ENCODE assay signal across 8 mouse cellular contexts in genomic region chr9:109094553-109095136, GRCm38 (mm10). TPM values are rescaled to one million over a fixed set of nuclear protein-coding genes. Genes with fewer than 3 reads are reported as not detected.
DNase-seq lines count a peak whose midpoint lies in the region; ATAC-seq and TF ChIP-seq lines count a peak whose summit lies in the region.

No protein-coding gene starts in this region.

- no peak for TF ChIP-seq CTCF in gastrocnemius, adult 2 months (IDR thresholded peaks at IDR 0.05)

- intact Hi-C loops in gastrocnemius, adult 2 months (cut with DNase I), result no loop called here
- intact Hi-C loops in gastrocnemius, postnatal 14 days (cut with DNase I; ENCODE audit: low total_unique reads), result no loop called here
- intact Hi-C loops in left cerebral cortex, postnatal 36 days (cut with DNase I), result loop anchor here (10.0 kb wide), 1 partner anchor 740 kb away; the partner anchor contains the start of gene Nme6

- H3K9ac ChIP-seq in hindbrain, embryonic 12.5 days, result peak overlapping the region; percentile 83
- H3K9ac ChIP-seq in liver, embryonic 12.5 days, result peak overlapping the region; percentile 63

- peaks cover 35% of the 10 kb centered on the region for H3K36me3 ChIP-seq in hindbrain, embryonic 12.5 days
- H3K36me3 ChIP-seq in liver, embryonic 12.5 days, result peaks cover 30% of the 10 kb centered on the region
- H3K36me3 ChIP-seq in myocyte (ENCODE audit: control insufficient read depth, insufficient read depth), result no peaks in the 10 kb centered on the region

- peak overlapping the region; percentile 87 for H3K4me3 ChIP-seq in gastrocnemius, adult 2 months
- peak overlapping the region; percentile 46 for H3K4me3 ChIP-seq in hindbrain, embryonic 12.5 days
- peak overlapping the region; percentile 60 for H3K4me3 ChIP-seq in liver, embryonic 12.5 days
- H3K4me3 ChIP-seq in myocyte, result peak overlapping the region; percentile 37

- H3ac ChIP-seq in myocyte (ENCODE audit: control insufficient read depth, insufficient read length), result peak overlapping the region; percentile 89

- TF ChIP-seq POLR2A in myocyte (IDR thresholded peaks at IDR 0.05; ENCODE audit: insufficient read length, low read depth), result no peak

- H3K27me3 ChIP-seq in hindbrain, embryonic 12.5 days, result no peaks in the 10 kb centered on the region
- peaks cover 67% of the 10 kb centered on the region for H3K27me3 ChIP-seq in liver, embryonic 12.5 days (replicated peaks)
- H3K27me3 ChIP-seq in myocyte (ENCODE audit: control insufficient read depth, insufficient read depth, insufficient read length), result no peaks in the 10 kb centered on the region

- peak overlapping the region; percentile 80 for H3K27ac ChIP-seq in gastrocnemius, adult 2 months
- peak overlapping the region; percentile 98 for H3K27ac ChIP-seq in hindbrain, embryonic 12.5 days
- H3K27ac ChIP-seq in liver, embryonic 12.5 days, result peak overlapping the region; percentile 84

- peak overlapping the region; percentile 94 for H3K4me2 ChIP-seq in hindbrain, embryonic 12.5 days (replicated peaks)
- H3K4me2 ChIP-seq in liver, embryonic 12.5 days, result peak overlapping the region; percentile 74
- H3K4me2 ChIP-seq in myocyte (ENCODE audit: low read depth), result peak overlapping the region; percentile 80

- peaks cover 53% of the 10 kb centered on the region for H3K4me1 ChIP-seq in hindbrain, embryonic 12.5 days
- H3K4me1 ChIP-seq in liver, embryonic 12.5 days, result peaks cover 53% of the 10 kb centered on the region

- H3K79me2 ChIP-seq in myocyte (ENCODE audit: control insufficient read depth, insufficient read depth), result no peaks in the 10 kb centered on the region

- peak; percentile 21 for DNase-seq in gastrocnemius, adult 2 months
- DNase-seq in gastrocnemius, postnatal 14 days, result no peak
- no peak for DNase-seq in left cerebral cortex, postnatal 36 days (ENCODE audit: low spot score in 2 of 2)
- no peak for DNase-seq in right cerebral cortex, postnatal 4 days

- peak; percentile 33 for ATAC-seq in activated CD4-positive, CD25-positive, alpha-beta regulatory T cell, adult 4 months
- peak; percentile 0; the same call in 1 of the 2 replicates for ATAC-seq in hindbrain, embryonic 12.5 days (ENCODE audit: low FRiP score)
- peak; percentile 24 for ATAC-seq in liver, embryonic 12.5 days

- H3K9me3 ChIP-seq in hindbrain, embryonic 12.5 days (replicated peaks), result no peaks in the 10 kb centered on the region
- no peaks in the 10 kb centered on the region for H3K9me3 ChIP-seq in liver, embryonic 12.5 days (replicated peaks)

- under 1% methylated on average over 21 of the region's 21 CpGs for WGBS in hindbrain, embryonic 12.5 days
- 7% methylated on average over 21 of the region's 21 CpGs for WGBS in liver, embryonic 12.5 days (ENCODE audit: insufficient replicate concordance)

TF ChIP-seq in myocyte, 11 proteins besides CTCF, POLR2A, EP300 and RAD21:
- TF ChIP-seq TCF12 (IDR thresholded peaks at IDR 0.05; ENCODE audit: insufficient read depth, poor library complexity, severe bottlenecking), result no peak
- TF ChIP-seq POLR2AphosphoS2 (IDR thresholded peaks at IDR 0.05; ENCODE audit: insufficient read length, low read depth), result no peak
- no peak for TF ChIP-seq TCF3 (IDR thresholded peaks at IDR 0.05; ENCODE audit: insufficient read length, low read depth)
- TF ChIP-seq MYOD1 (IDR thresholded peaks at IDR 0.05; ENCODE audit: control insufficient read depth in 1 of 3, insufficient read length in 2 of 3, low read depth in 2 of 3), result no peak
- no peak for TF ChIP-seq E2F4 (IDR thresholded peaks at IDR 0.05; ENCODE audit: insufficient read depth)
- TF ChIP-seq USF1 (IDR thresholded peaks at IDR 0.05; ENCODE audit: low read depth), result no peak

RNA-seq across cellular contexts. Expression of gene Plxnb1, which starts 0.5 kb away (rescaled TPM):
- 1 to 10 TPM in 1 of 2 experiments, under 1 TPM in 1; 0.54 to 1.1 TPM for total RNA-seq in gastrocnemius, adult 2 months (2021)
- total RNA-seq in gastrocnemius, postnatal 14 days (2021), result 1 to 10 TPM; 2.1 to 3.8 TPM
- under 1 TPM; 0.16 to 0.80 TPM for polyA plus RNA-seq in activated CD4-positive, CD25-positive, alpha-beta regulatory T cell, adult 4 months (2017; shearing (Covaris generic))
- 38.4 and 41.2 TPM in 2 replicates for polyA plus RNA-seq in hindbrain, embryonic 12.5 days (2016; fragmentation: Nextera tagmentation; extraction: Ambion mirVana)
- polyA plus RNA-seq in liver, embryonic 12.5 days (2016; fragmentation: Nextera tagmentation; extraction: Ambion mirVana), result 4.9 TPM in 2 replicates
- polyA plus RNA-seq in myocyte (2012; fragmentation: generic; extraction: Trizol), result 6.1 TPM
- 10 to 100 TPM; 60.3 to 77.9 TPM for total RNA-seq in left cerebral cortex, postnatal 36 days (2021)

RNA-seq across cellular contexts. Expression of gene Tma7, which starts 12.3 kb away (rescaled TPM):
- 100 to 1,000 TPM; 316 to 321 TPM for total RNA-seq in gastrocnemius, adult 2 months (2021)
- total RNA-seq in gastrocnemius, postnatal 14 days (2021), result 100 to 1,000 TPM; 184 to 190 TPM
- 100 to 1,000 TPM; 726 to 879 TPM for polyA plus RNA-seq in activated CD4-positive, CD25-positive, alpha-beta regulatory T cell, adult 4 months (2017; shearing (Covaris generic))
- polyA plus RNA-seq in hindbrain, embryonic 12.5 days (2016; fragmentation: Nextera tagmentation; extraction: Ambion mirVana), result 746 and 747 TPM in 2 replicates
- 522 and 538 TPM in 2 replicates for polyA plus RNA-seq in liver, embryonic 12.5 days (2016; fragmentation: Nextera tagmentation; extraction: Ambion mirVana)
- polyA plus RNA-seq in myocyte (2012; fragmentation: generic; extraction: Trizol), result 271 TPM
- total RNA-seq in left cerebral cortex, postnatal 36 days (2021), result 100 to 1,000 TPM; 348 to 352 TPM

RNA-seq across cellular contexts. Expression of gene Ccdc51, which starts 12.4 kb away (rescaled TPM):
- 1 to 10 TPM; 6.5 to 7.9 TPM for total RNA-seq in gastrocnemius, adult 2 months (2021)
- 1 to 10 TPM; 7.3 to 7.8 TPM for total RNA-seq in gastrocnemius, postnatal 14 days (2021)
- polyA plus RNA-seq in activated CD4-positive, CD25-positive, alpha-beta regulatory T cell, adult 4 months (2017; shearing (Covaris generic)), result 10 to 100 TPM; 10.9 to 12.4 TPM
- 11.9 and 12.1 TPM in 2 replicates for polyA plus RNA-seq in hindbrain, embryonic 12.5 days (2016; fragmentation: Nextera tagmentation; extraction: Ambion mirVana)
- polyA plus RNA-seq in liver, embryonic 12.5 days (2016; fragmentation: Nextera tagmentation; extraction: Ambion mirVana), result 14.5 and 15.3 TPM in 2 replicates
- 13.8 TPM for polyA plus RNA-seq in myocyte (2012; fragmentation: generic; extraction: Trizol)
- total RNA-seq in left cerebral cortex, postnatal 36 days (2021), result 1 to 10 TPM; 7.2 to 8.1 TPM

RNA-seq across cellular contexts. Expression of gene Atrip, which starts 20.7 kb away (rescaled TPM):
- 1 to 10 TPM; 8.0 to 8.5 TPM for total RNA-seq in gastrocnemius, adult 2 months (2021)
- total RNA-seq in gastrocnemius, postnatal 14 days (2021), result 1 to 10 TPM; 7.4 to 7.5 TPM
- 10 to 100 TPM; 15.3 to 16.3 TPM for polyA plus RNA-seq in activated CD4-positive, CD25-positive, alpha-beta regulatory T cell, adult 4 months (2017; shearing (Covaris generic))
- 29.3 and 31.8 TPM in 2 replicates for polyA plus RNA-seq in hindbrain, embryonic 12.5 days (2016; fragmentation: Nextera tagmentation; extraction: Ambion mirVana)
- polyA plus RNA-seq in liver, embryonic 12.5 days (2016; fragmentation: Nextera tagmentation; extraction: Ambion mirVana), result 18.6 and 19.4 TPM in 2 replicates
- 9.6 TPM for polyA plus RNA-seq in myocyte (2012; fragmentation: generic; extraction: Trizol)
- 10 to 100 TPM; 26.6 to 34.1 TPM for total RNA-seq in left cerebral cortex, postnatal 36 days (2021)

RNA-seq across cellular contexts. Expression of gene Trex1, which starts 35.1 kb away (rescaled TPM):
- total RNA-seq in gastrocnemius, adult 2 months (2021), result 10 to 100 TPM; 13.2 TPM
- 10 to 100 TPM; 10.7 to 11.4 TPM for total RNA-seq in gastrocnemius, postnatal 14 days (2021)
- 10 to 100 TPM; 36.6 to 42.8 TPM for polyA plus RNA-seq in activated CD4-positive, CD25-positive, alpha-beta regulatory T cell, adult 4 months (2017; shearing (Covaris generic))
- 8.0 and 9.9 TPM in 2 replicates for polyA plus RNA-seq in hindbrain, embryonic 12.5 days (2016; fragmentation: Nextera tagmentation; extraction: Ambion mirVana)
- polyA plus RNA-seq in liver, embryonic 12.5 days (2016; fragmentation: Nextera tagmentation; extraction: Ambion mirVana), result 8.8 and 9.1 TPM in 2 replicates
- polyA plus RNA-seq in myocyte (2012; fragmentation: generic; extraction: Trizol), result 10.0 TPM
- total RNA-seq in left cerebral cortex, postnatal 36 days (2021), result 10 to 100 TPM; 12.5 to 15.7 TPM

Comparison
In these comparisons a context has a peak if more than half of its experiments do, and no peak if none do; other contexts are left out.
1. H3K4me3 ChIP-seq: peak in every context shown above with its lines; median percentile 87 in gastrocnemius, adult 2 months; 60 in liver, embryonic 12.5 days; 46 in hindbrain, embryonic 12.5 days; 37 in myocyte.